Mouse (Mus musculus) adrenal gland, postnatal 36 days (tissue): ENCODE data around the gene Ifnar2. TPM values are rescaled to one million over a fixed set of nuclear protein-coding genes. Genes with fewer than 3 reads are reported as not detected.

ENCODE experiments used
- total RNA-seq, 2 experiments: library from RNA; stranded (reverse); gene quantifications; 2 replicates each; pipeline ENCODE4 v1.2.3; 2021

Ifnar2 gene
- total RNA-seq, 2 experiments from 2014 or later, result 101 to 120 TPM

Other genes starting within 250 kb of the Ifnar2 start
- not detected for gene Olig2, start 147.3 kb upstream of the Ifnar2 start, total RNA-seq
- gene Olig1, start 103.0 kb upstream of the Ifnar2 start, total RNA-seq, result under 1 TPM; 0.36 to 0.50 TPM
- not detected for gene Gm21970, start 18.9 kb downstream of the Ifnar2 start, total RNA-seq
- 100 to 1,000 TPM; 202 to 301 TPM for gene Il10rb, start 33.4 kb downstream of the Ifnar2 start, total RNA-seq
- gene Ifnar1, start 112.5 kb downstream of the Ifnar2 start, total RNA-seq, result 10 to 100 TPM; 67.0 to 83.7 TPM
- 10 to 100 TPM; 31.2 to 38.0 TPM for gene Ifngr2, start 174.3 kb downstream of the Ifnar2 start, total RNA-seq
- gene Tmem50b, start 225.0 kb downstream of the Ifnar2 start, total RNA-seq, result 10 to 100 TPM; 54.7 to 60.2 TPM
- 10 to 100 TPM in 1 of 2 experiments, 1 to 10 TPM in 1; 8.8 to 15.4 TPM for gene Dnajc28, start 246.2 kb downstream of the Ifnar2 start, total RNA-seq